Mouse (Mus musculus) bone marrow, adult 2 months (tissue): ENCODE data around the gene Sp6.

Experiments
- CTCF ChIP-seq: fragments of 200-500 bp; IDR thresholded peaks from 2 replicates; pipeline ENCODE4 v1.5.1; 2011; ENCODE audit warnings: low read length, control low read depth; ENCODE audit not compliant: control insufficient read depth, insufficient read depth
- POLR2A ChIP-seq: fragments of 200-500 bp; IDR thresholded peaks from 2 replicates; pipeline ENCODE4 v1.6.1; 2011; ENCODE audit warnings: low read depth, mild to moderate bottlenecking, control low read depth, low read length, borderline replicate concordance; ENCODE audit not compliant: control insufficient read depth

DNA sequence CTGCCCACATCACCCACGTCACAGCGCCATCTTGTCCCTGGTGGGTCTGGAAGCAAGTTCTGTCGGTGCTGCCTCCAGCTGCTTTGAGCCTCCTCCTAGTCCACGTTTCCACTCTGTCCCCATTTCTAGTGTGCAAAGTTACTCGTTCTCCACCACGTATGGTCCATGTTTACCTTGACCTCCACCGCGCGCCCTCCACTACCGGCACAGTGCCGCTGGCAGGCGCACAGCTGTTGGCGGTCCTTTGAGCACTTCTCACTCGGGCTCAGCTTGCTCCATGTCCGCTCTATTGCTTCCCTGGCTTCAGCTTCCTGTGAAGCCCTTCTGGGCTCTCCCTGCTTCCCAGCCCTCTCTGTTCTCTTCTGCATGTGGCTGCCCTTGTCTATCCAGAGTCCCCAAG, 31.7 kb upstream of the Sp6 start:
- TF ChIP-seq POLR2A (no peak), CTCF (no peak)
